Mouse (Mus musculus) forebrain, embryonic 12.5 days (tissue): ENCODE data around the gene Lpin2. TPM values are rescaled to one million over a fixed set of nuclear protein-coding genes. Genes with fewer than 3 reads are reported as not detected.

ENCODE experiments used
- polyA plus RNA-seq: library from polyadenylated mRNA; unstranded; fragments of >200 nt; fragmentation: Nextera tagmentation; extraction: Ambion mirVana; gene quantifications from 2 replicates; pipeline ENCODE4 v1.2.1, GENCODE M21; 2016

Lpin2 gene
- polyA plus RNA-seq, 1 experiment from 2014 or later, result 45.3 TPM

Other genes starting within 250 kb of the Lpin2 start
- 1.7 and 2.0 TPM in 2 replicates for gene Myom1, start 179.9 kb upstream of the Lpin2 start, polyA plus RNA-seq
- 265 and 294 TPM in 2 replicates for gene Myl12a, start 179.7 kb upstream of the Lpin2 start, polyA plus RNA-seq
- 5.5 and 6.1 TPM in 2 replicates for gene Emilin2, start 129.4 kb downstream of the Lpin2 start, polyA plus RNA-seq